Mouse (Mus musculus) embryonic facial prominence, embryonic 15.5 days (tissue): ENCODE results near the gene Med15. TPM values are rescaled to one million over a fixed set of nuclear protein-coding genes. Genes with fewer than 3 reads are reported as not detected.

Source experiments
- ATAC-seq: fragments of 200-750 bp; cut with Nextera tagmentation; 2 replicates; pipeline ENCODE4 v1.8.0; 2017; ENCODE audit warnings: low read depth, moderate TSS enrichment; ENCODE audit not compliant: insufficient number of reproducible peaks, low FRiP score, low TSS enrichment
- H3K27ac ChIP-seq: fragments of 300-500 bp; sonication (generic); replicated peaks from 2 replicates; pipeline ENCODE4 v1.5.1; 2015; ENCODE audit warnings: mild to moderate bottlenecking, inconsistent platforms
- H3K27me3 ChIP-seq: fragments of 300-500 bp; sonication (generic); 2 replicates; pipeline ENCODE4 v1.6.1; 2015; ENCODE audit warnings: inconsistent platforms
- H3K36me3 ChIP-seq: fragments of 300-500 bp; sonication (generic); 2 replicates; pipeline ENCODE4 v1.6.1; 2015; ENCODE audit warnings: mild to moderate bottlenecking, inconsistent platforms
- H3K4me1 ChIP-seq: fragments of 300-500 bp; sonication (generic); 2 replicates; pipeline ENCODE4 v1.6.1; 2015; ENCODE audit warnings: inconsistent platforms
- H3K4me2 ChIP-seq: fragments of 300-500 bp; sonication (generic); replicated peaks from 2 replicates; pipeline ENCODE4 v1.6.1; 2015; ENCODE audit warnings: mild to moderate bottlenecking, inconsistent platforms
- H3K4me3 ChIP-seq: fragments of 300-500 bp; sonication (generic); replicated peaks from 2 replicates; pipeline ENCODE4 v1.5.1; 2015; ENCODE audit warnings: mild to moderate bottlenecking, inconsistent platforms
- H3K9ac ChIP-seq: fragments of 300-500 bp; sonication (generic); 2 replicates; pipeline ENCODE4 v1.6.1; 2015; ENCODE audit warnings: inconsistent platforms
- H3K9me3 ChIP-seq: fragments of 300-500 bp; sonication (generic); replicated peaks from 2 replicates; pipeline ENCODE4 v1.6.1; 2016; ENCODE audit warnings: inconsistent platforms
- WGBS: fragments of 180-500 bp; shearing (Covaris S2); methylation state at CpG from one replicate; pipeline ENCODE4 v1.1.7; 2015; 5-methylcytosine and 5-hydroxymethylcytosine counted together
- polyA plus RNA-seq: library from polyadenylated mRNA; unstranded; fragments of >200 nt; fragmentation: Nextera tagmentation; extraction: Ambion mirVana; gene quantifications from 2 replicates; pipeline ENCODE4 v1.2.1, GENCODE M21; 2015

Gene Med15
- 45.9 and 54.6 TPM in 2 replicates for polyA plus RNA-seq

DNA sequence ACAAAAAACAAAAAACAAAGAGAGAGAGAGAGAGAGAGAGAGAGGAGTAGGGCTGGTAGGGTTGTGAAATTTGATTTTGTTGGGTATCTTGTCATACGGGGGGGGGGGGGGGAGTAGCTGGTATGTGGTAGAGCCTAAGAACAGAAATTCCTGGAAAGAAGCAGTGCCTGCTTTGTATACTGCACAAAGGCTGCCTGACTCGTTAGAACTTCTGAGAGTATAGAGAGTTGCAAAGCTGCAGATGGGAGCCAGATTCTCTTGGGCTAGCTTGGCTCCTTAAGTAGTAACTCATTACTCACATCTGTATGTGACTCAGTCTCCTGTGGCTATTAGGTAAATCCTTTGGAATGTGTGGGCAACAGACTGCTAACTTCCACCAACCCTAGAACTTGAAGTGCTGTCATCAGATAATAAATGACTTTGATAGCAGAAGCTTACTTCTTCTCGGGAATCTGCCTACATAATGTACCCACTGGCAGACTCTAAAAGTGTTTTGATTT lies at the start of gene Med15:
TSS of gene Med15 (minus strand) at position 51 of the 500 bp plus-strand sequence.
- 24% methylated on average over 3 of the region's 3 CpGs for WGBS
- Histone ChIP-seq H3K4me2 (no peak within 1 kb of the TSS), H3K9me3 (no peaks in the 10 kb centered on the region), H3K36me3 (no peaks in the 10 kb centered on the region), H3K4me3 (no peak within 1 kb of the TSS), H3K27ac (no peak within 1 kb of the TSS), H3K9ac (no peak within 1 kb of the TSS), H3K4me1 (no peaks in the 10 kb centered on the region), H3K27me3 (peaks cover 3% of the 10 kb centered on the region; the same call in 1 of the 2 replicates)
- ATAC-seq, result no peak

DNA sequence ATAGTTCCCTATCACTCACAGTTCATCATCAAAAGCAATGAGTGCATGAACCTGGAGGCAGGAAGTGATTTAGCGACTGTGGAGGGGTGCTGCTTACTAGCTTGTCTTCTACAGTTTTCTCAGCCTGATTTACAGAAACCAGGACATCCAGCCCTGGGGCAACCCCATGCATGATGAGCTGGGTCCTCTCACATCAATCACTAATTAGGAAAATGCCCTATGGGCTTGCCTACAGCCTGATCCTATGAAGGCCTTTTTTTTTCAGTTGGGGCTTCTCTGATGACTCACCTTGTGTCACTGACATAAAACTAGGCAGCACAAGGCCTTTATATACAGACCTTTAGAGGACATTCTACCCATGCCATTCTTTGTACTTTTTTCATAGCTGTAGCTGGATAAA lies 47.0 kb upstream of the Med15 start:
- H3K4me3 ChIP-seq, result no peak overlapping the region
- no peaks in the 10 kb centered on the region for H3K4me1 ChIP-seq
- H3K27me3 ChIP-seq, result no peaks in the 10 kb centered on the region
- no peak overlapping the region for H3K9ac ChIP-seq
- no peak overlapping the region for H3K27ac ChIP-seq
- ATAC-seq, result no peak
- H3K9me3 ChIP-seq, result no peaks in the 10 kb centered on the region
- H3K4me2 ChIP-seq, result no peak overlapping the region
- peaks cover 76% of the 10 kb centered on the region for H3K36me3 ChIP-seq
- 74% methylated on average over 1 of the region's 1 CpGs for WGBS

DNA sequence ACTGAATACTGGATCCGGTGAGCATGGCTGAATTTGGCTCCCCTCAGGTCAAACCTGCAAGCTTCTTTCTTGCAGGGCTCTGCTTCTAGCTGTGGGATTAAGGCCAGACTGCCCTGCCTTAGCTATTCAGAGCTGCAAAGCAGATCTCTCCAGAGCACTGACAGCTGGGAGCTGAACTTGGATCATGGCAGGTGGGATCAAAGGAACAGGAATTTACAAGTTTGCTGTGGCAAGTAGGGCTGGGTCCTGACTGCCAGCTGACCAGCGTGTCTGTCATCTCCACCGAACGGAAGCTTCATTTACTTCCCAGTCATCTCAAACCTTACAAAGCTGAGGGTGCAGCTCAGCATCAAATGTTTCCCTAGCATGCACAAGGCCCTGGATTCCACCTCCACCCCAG lies 45.5 kb upstream of the Med15 start:
- ATAC-seq, result no peak
- Histone ChIP-seq H3K4me2 (no peak overlapping the region), H3K36me3 (peaks cover 70% of the 10 kb centered on the region), H3K4me1 (no peaks in the 10 kb centered on the region), H3K4me3 (no peak overlapping the region), H3K27ac (no peak overlapping the region), H3K9me3 (no peaks in the 10 kb centered on the region), H3K9ac (no peak overlapping the region), H3K27me3 (no peaks in the 10 kb centered on the region)
- 61% methylated on average over 4 of the region's 4 CpGs for WGBS

DNA sequence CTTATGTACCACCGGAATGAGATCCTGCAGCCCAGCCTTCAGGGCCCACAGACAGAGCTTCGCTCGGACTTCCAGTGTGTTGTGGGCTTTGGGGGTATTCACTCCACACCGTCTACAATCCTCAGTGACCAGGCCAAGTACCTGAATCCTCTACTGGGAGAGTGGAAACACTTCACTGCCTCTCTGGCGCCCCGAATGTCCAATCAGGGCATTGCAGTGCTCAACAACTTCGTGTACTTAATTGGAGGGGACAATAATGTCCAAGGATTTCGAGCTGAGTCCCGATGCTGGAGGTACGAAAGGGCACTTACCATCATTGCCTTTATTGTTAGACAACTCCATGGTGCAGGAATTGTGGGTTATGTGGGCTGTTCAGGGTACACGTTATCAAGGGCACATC lies 44.1 kb upstream of the Med15 start:
- Histone ChIP-seq H3K9me3 (no peaks in the 10 kb centered on the region), H3K4me2 (no peak overlapping the region), H3K27ac (no peak overlapping the region), H3K9ac (no peak overlapping the region), H3K36me3 (peaks cover 70% of the 10 kb centered on the region), H3K4me1 (no peaks in the 10 kb centered on the region), H3K4me3 (no peak overlapping the region), H3K27me3 (no peaks in the 10 kb centered on the region)
- ATAC-seq, result no peak
- WGBS, result 67% methylated on average over 11 of the region's 11 CpGs

DNA sequence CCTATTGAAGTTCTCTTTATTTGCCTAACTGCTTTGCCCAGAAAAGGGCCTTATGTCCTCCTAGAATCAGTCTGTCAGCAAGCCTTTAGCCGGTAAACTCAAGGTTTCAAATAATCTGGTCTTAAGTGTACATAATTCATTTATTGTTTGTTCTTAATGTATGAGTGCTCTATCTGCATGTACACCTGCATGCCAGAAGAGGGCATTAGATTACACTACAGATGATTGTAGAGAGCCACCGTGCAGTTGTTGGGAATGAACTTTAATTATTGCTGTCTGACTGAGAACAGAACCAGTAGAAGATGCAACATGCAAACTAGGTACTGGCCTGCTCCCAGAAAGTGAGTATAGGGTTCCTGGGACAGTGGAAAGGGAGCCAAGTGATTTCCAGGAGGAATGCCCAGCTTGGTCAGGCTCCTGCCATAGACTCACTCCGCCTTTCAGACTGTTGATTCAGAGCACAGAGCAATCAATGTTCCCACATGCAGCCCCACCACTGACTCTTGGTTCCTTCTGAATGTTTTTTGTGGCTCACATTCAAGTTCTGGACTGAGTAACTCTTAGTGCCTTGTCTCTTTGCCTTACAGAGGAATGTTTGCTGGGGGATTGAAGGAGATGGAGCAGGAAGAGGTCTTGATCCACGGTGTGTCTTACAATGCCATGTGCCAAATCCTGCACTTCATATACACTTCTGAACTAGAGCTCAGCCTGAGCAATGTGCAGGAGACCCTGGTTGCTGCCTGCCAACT lies 38.6 kb upstream of the Med15 start:
- ATAC-seq, result peak; percentile 39
- no peak overlapping the region for H3K9ac ChIP-seq
- H3K9me3 ChIP-seq, result no peaks in the 10 kb centered on the region
- no peak overlapping the region for H3K27ac ChIP-seq
- peaks cover 74% of the 10 kb centered on the region for H3K36me3 ChIP-seq
- H3K4me3 ChIP-seq, result no peak overlapping the region
- H3K4me2 ChIP-seq, result no peak overlapping the region
- H3K27me3 ChIP-seq, result no peaks in the 10 kb centered on the region
- H3K4me1 ChIP-seq, result 0 out of 2 replicates have a peak, but pooled peaks cover 6% of the 10 kb centered on the region
- WGBS, result 69% methylated on average over 4 of the region's 4 CpGs

DNA sequence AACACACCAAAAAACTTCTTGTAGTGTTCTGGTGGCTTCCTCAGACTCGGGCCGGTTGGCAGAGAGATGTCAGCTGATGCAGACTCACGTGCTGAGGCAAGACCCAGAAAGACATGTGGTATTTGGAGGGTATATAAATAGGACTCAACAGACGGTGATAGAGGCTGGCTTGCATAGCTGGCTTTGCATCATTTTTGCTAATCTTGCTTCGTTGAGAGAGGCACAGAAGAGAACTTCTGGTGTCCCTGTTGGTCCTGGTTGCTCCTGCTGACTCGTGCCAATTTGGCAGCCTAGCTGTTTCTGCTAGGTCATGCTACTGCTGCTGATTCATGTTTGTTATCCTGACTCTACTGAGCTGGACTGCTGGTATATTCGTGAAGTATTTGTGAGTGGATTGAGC lies 36.1 kb upstream of the Med15 start:
- Histone ChIP-seq H3K4me3 (no peak overlapping the region), H3K4me1 (peaks cover 6% of the 10 kb centered on the region; the same call in 1 of the 2 replicates), H3K9ac (no peak overlapping the region), H3K27ac (no peak overlapping the region), H3K9me3 (no peaks in the 10 kb centered on the region), H3K4me2 (no peak overlapping the region), H3K36me3 (peaks cover 82% of the 10 kb centered on the region), H3K27me3 (no peaks in the 10 kb centered on the region)
- ATAC-seq, result no peak
- WGBS, result 71% methylated on average over 7 of the region's 7 CpGs

DNA sequence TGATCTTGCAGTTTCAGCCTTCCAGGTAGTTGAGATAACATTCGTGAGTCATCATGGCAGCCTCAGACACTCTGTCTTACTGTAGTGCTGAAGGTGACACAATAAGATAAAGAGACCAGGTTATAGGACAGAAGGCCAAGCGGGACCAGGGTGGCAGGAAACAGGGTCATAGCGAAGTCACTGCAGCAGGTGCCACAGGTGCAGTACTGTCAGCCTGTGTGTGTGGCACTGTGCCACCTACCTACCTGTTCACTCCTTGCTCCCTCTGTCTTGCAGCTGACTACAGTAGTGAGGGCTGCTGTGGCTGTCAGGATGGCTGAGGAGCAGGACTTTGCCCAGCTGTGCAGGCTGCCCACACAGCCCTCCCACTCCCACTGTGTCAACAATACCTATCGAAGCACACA lies 31.4 kb upstream of the Med15 start:
- no peak overlapping the region for H3K27ac ChIP-seq
- H3K27me3 ChIP-seq, result no peaks in the 10 kb centered on the region
- no peaks in the 10 kb centered on the region for H3K9me3 ChIP-seq
- H3K4me1 ChIP-seq, result peaks cover 23% of the 10 kb centered on the region
- H3K9ac ChIP-seq, result no peak overlapping the region
- H3K36me3 ChIP-seq, result peaks cover 50% of the 10 kb centered on the region
- H3K4me2 ChIP-seq, result no peak overlapping the region
- WGBS, result 91% methylated on average over 4 of the region's 4 CpGs
- ATAC-seq, result no peak
- no peak overlapping the region for H3K4me3 ChIP-seq

DNA sequence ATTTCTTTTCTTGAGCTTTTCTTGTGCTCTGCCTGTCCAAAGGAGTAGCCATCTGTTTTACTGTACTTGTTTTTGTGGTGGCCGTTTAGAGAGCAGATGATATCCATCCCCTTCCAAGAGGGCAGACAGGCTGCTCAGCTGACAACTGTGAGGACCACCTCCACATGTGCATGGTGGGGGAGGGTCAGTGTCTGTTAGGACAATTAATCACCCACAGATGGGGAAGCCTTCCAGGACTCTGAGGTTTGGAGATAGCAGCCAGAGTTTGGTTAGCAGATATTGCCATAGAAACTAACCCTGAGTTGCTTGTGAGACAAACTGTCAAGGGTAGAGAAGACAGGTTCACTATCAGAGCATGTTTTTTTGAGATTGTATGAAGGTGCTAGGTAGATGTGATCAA lies 28.4 kb upstream of the Med15 start:
- no peaks in the 10 kb centered on the region for H3K27me3 ChIP-seq
- H3K27ac ChIP-seq, result no peak overlapping the region
- peaks cover 29% of the 10 kb centered on the region for H3K4me1 ChIP-seq
- no peak overlapping the region for H3K9ac ChIP-seq
- WGBS, result 29% methylated on average over 1 of the region's 1 CpGs
- H3K4me2 ChIP-seq, result peak overlapping the region; percentile 59
- no peaks in the 10 kb centered on the region for H3K9me3 ChIP-seq
- no peak for ATAC-seq
- H3K36me3 ChIP-seq, result peaks cover 26% of the 10 kb centered on the region
- H3K4me3 ChIP-seq, result peak overlapping the region; percentile 61

DNA sequence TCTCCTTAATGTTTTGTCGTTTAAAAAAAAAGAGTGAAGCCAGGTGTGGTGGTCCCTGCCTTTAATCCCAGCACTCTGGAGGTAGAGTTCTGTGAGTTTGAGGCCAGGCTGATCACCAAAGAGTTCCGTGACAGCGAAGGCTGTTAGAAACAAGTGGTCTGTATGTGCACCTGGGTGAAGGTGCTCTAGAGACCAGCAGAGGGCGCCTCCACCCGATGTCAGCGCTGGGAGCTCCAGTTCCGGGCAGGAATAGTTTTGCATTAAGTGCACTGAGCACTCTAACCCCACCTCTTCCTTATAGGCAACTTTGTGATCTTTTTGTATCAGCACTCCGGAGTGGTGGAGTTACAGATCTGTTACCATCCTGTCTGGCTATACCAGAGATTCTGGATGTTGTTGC lies 28.0 kb upstream of the Med15 start:
- H3K27me3 ChIP-seq, result no peaks in the 10 kb centered on the region
- H3K4me1 ChIP-seq, result peaks cover 29% of the 10 kb centered on the region
- H3K9me3 ChIP-seq, result no peaks in the 10 kb centered on the region
- peak overlapping the region; percentile 61 for H3K4me3 ChIP-seq
- no peak for ATAC-seq
- no peak overlapping the region for H3K27ac ChIP-seq
- peaks cover 21% of the 10 kb centered on the region for H3K36me3 ChIP-seq
- H3K9ac ChIP-seq, result no peak overlapping the region
- H3K4me2 ChIP-seq, result peak overlapping the region; percentile 59
- 28% methylated on average over 8 of the region's 8 CpGs for WGBS

DNA sequence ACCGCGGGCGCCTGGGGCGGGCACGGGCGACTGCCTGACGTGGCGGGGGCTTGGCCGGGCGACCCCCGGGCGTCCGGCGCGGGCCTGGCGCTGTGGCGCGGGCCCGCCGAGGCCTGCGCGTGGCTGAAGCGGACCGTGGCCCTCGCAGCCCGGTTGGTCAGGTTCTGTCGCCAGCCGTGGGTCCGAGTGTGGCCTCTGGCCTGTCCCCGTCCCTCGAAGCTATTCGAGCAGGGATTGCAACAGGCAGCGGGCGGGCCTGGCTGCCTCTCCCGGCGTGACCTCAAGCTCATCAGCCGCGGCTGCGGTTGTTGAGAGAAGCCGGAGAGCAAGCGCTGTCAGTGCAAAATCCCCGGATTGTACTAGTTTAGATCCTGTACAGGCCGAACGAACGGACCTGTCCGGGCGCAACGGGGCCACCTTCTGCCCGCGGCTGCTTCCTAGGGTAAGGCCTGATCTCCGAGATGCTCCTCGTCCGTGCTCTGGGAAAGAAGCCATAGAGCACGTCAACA lies 27.2 kb upstream of the Med15 start:
- peak; percentile 59 for ATAC-seq
- peak overlapping the region; percentile 77 for H3K27ac ChIP-seq
- H3K27me3 ChIP-seq, result no peaks in the 10 kb centered on the region
- H3K36me3 ChIP-seq, result peaks cover 15% of the 10 kb centered on the region; the same call in 1 of the 2 replicates
- peak overlapping the region; percentile 65 for H3K9ac ChIP-seq
- under 1% methylated on average over 54 of the region's 54 CpGs for WGBS
- no peaks in the 10 kb centered on the region for H3K9me3 ChIP-seq
- peak overlapping the region; percentile 61 for H3K4me3 ChIP-seq
- H3K4me1 ChIP-seq, result peaks cover 29% of the 10 kb centered on the region
- peak overlapping the region; percentile 59 for H3K4me2 ChIP-seq

DNA sequence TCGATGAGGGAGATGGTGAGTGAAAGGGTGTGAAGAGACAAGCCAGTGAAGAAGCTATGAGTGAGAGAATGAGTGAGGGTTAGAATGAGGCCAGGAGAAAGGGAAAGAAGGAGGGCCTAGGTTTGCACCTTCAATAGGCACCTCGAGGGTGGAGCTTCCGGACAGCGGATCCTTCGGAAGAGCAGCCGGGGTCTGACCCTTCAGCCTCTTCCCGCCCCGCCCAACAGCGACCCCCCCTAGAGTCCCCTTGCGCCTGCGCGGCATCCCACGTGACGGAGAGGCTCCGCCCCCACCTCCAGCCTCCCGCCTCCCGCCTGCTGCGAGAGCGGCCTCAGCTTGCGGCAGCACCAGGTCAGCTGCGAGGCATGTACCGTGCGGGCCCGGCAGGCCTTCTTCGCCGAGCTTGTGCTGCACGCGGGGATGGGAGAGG lies 26.7 kb upstream of the Med15 start, which contains the start of gene Klhl22:
TSS of gene Klhl22 (plus strand) at position 275 of the 430 bp plus-strand sequence.
- Histone ChIP-seq H3K4me3 (peak within 1 kb of the TSS; percentile 61), H3K9me3 (no peaks in the 10 kb centered on the region), H3K9ac (peak within 1 kb of the TSS; percentile 65), H3K36me3 (peaks cover 12% of the 10 kb centered on the region; the same call in 1 of the 2 replicates), H3K27me3 (no peaks in the 10 kb centered on the region), H3K27ac (peak within 1 kb of the TSS; percentile 77), H3K4me1 (peaks cover 29% of the 10 kb centered on the region), H3K4me2 (peak within 1 kb of the TSS; percentile 59)
- ATAC-seq, result peak; percentile 96
- WGBS, result under 1% methylated on average over 28 of the region's 28 CpGs
